Mouse (Mus musculus) embryonic fibroblast, embryonic 13.5 days (primary cell): ENCODE data around the gene Dao.

Experiments
- CTCF ChIP-seq: IDR thresholded peaks from 2 replicates; pipeline ENCODE4 v1.5.1; 2011; ENCODE audit warnings: mild to moderate bottlenecking, control low read depth, low read length, moderate library complexity, borderline replicate concordance; ENCODE audit not compliant: insufficient read depth
- POLR2A ChIP-seq: IDR thresholded peaks from 2 replicates; pipeline ENCODE4 v1.6.1; 2011; ENCODE audit warnings: low read depth, mild to moderate bottlenecking, control low read depth, low read length, moderate library complexity

DNA sequence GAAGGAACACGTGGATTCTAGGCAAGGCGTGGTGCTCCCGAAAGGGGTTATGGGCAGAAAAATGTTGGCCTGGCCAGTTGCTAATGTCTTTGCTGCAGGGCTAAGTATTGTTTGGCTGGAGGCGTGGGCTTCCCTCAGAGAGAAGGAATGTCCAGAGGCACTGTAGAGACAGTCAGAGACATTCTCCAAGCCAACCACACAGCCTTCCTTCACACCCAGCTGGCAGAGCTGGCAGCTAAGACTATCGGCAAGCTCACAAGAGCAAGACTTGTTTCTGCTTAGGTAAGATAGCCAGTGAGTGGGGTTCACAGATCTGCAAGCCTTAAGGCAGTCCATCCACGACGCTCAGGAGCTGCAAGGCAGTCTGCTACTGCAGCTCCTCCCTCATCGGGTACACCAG, 26.2 kb upstream of the Dao start:
- TF ChIP-seq CTCF (no peak), POLR2A (no peak)
